Mouse (Mus musculus) E14TG2a.4 (cell line): ENCODE data around the gene Mrps12.

ENCODE experiments used
- CTCF ChIP-seq: conservative IDR thresholded peaks from 2 replicates; pipeline ENCODE4 v1.5.1; 2014; ENCODE audit warnings: low read length
- NANOG ChIP-seq: IDR thresholded peaks from 2 replicates; pipeline ENCODE4 v1.6.1; 2014; ENCODE audit warnings: borderline replicate concordance, low read length, mixed read lengths

DNA sequence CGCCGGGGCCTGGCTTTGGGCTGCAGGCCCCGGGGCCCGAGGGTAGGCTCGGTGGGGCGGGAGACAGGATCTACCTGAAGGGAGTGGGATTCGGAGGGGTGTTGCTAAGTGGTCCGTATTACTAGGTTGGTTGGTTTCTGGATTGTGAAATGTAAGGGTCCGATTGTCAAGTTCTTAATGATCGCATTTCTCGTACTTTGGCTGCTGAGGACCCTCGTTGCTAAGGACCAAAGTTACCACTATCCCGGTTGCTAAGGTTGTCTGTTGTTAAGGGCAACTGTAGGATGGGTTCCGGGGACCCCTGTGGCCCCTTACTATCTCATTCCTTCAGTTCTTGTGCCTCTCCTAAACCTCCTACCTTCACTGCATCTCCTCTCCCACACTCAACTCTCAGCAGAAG, 25.3 kb upstream of the Mrps12 start:
- TF ChIP-seq CTCF (no peak), NANOG (no peak)
